Mouse (Mus musculus) lung, postnatal 0 days (tissue): ENCODE measurements at regions not wholly inside any gene's neighbourhood (a gene's known extent, or its start where the extent isn't known, plus 50 kb on each side); places are given as distances from the start of the nearest gene placed in this dataset.
"Not testable (repeated sequence)": the region's sequence is repeated elsewhere in the genome, so short reads cannot be mapped to it uniquely, and the experiment has no call there.

ENCODE experiments used
- CTCF ChIP-seq: IDR thresholded peaks from 2 replicates; pipeline ENCODE4 v1.5.1; 2016; ENCODE audit warnings: antibody characterized with exemption, mild to moderate bottlenecking
- EP300 ChIP-seq: IDR thresholded peaks from 2 replicates; pipeline ENCODE4 v1.6.1; 2016; ENCODE audit warnings: antibody characterized with exemption, mild to moderate bottlenecking, control low read depth

DNA sequence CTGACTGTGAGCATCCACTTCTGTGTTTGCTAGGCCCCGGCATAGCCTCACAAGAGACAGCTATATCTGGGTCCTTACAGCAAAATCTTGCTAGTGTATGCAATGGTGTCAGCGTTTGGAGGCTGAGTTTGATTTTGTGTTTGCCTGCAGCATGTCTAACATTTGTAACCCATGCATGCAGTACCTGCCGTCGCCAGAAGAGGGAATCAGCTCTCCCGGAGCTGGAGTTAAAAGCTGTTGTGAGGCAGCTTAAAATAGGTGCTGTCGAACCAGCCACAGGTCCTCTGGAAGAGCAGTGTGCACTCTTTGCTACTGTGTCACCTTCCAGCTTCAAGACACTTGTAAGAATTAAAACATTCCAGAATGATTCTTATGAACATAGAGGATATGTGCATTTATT lies 403.2 kb upstream of the Sphkap start:
- TF ChIP-seq EP300, result not testable (repeated sequence)
- peak; percentile 53 for TF ChIP-seq CTCF
